Mouse (Mus musculus) embryonic fibroblast, embryonic 13.5 days (primary cell): Measurements from ENCODE around the gene Ddi1. TPM values are rescaled to one million over a fixed set of nuclear protein-coding genes. Genes with fewer than 3 reads are reported as not detected.

Experiments
- H3K27ac ChIP-seq: 2 replicates; pipeline ENCODE4 v1.5.1; 2012; ENCODE audit warnings: low read length, control low read depth, inconsistent platforms; ENCODE audit not compliant: insufficient read depth
- H3K4me1 ChIP-seq: 2 replicates; pipeline ENCODE4 v1.6.1; 2011; ENCODE audit warnings: low read length; ENCODE audit not compliant: control insufficient read depth, insufficient read depth
- H3K4me3 ChIP-seq: 2 replicates; pipeline ENCODE4 v1.5.1; 2011; ENCODE audit warnings: mild to moderate bottlenecking, control low read depth, low read length; ENCODE audit not compliant: insufficient read depth
- CTCF ChIP-seq: IDR thresholded peaks from 2 replicates; pipeline ENCODE4 v1.5.1; 2011; ENCODE audit warnings: mild to moderate bottlenecking, control low read depth, low read length, moderate library complexity, borderline replicate concordance; ENCODE audit not compliant: insufficient read depth
- POLR2A ChIP-seq: IDR thresholded peaks from 2 replicates; pipeline ENCODE4 v1.6.1; 2011; ENCODE audit warnings: low read depth, mild to moderate bottlenecking, control low read depth, low read length, moderate library complexity
- polyA plus RNA-seq: library from polyadenylated mRNA; stranded (reverse); fragments of >200 nt; gene quantifications from 2 replicates; pipeline ENCODE4 v1.2.4, GENCODE M21; 2011; ENCODE audit warnings: low read depth; ENCODE audit not compliant: missing spikeins, insufficient read length

The Ddi1 gene
- not detected in 2 replicates for polyA plus RNA-seq

DNA sequence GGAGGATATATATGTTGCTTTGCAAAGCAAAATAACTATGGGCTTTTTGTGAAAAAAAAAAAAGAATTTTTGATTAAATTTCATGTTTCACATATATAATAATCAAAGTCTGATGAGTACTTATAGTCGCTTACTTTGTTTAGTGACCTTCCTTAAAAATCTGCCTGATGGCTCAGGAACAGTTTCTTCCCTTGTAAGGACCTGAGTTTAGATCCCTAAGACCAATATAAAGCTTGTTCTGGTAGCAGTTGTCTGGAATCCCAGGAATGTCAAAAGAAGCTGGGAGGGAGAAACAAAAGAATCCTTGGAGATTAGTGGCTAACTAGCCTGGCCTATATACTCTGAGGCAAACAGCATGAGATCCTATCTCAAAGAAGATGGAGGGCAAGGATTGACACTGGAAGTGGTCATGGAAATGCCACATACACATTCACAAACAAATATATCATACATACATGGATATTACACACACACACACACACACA is at the start of gene Ddi1:
Gene Ddi1 (minus strand): TSS at position 51 of the 485 bp plus-strand sequence.
- H3K4me3 ChIP-seq: no peak within 1 kb of the TSS
- no peak within 1 kb of the TSS; the same call in 1 of the 2 replicates for H3K27ac ChIP-seq
- no peaks in the 10 kb centered on the region for H3K4me1 ChIP-seq
- no peak for TF ChIP-seq POLR2A
- TF ChIP-seq CTCF: no peak

- Histone ChIP-seq H3K27ac (no peak overlapping the region), H3K4me3 (no peak overlapping the region), H3K4me1 (no peaks in the 10 kb centered on the region)
- TF ChIP-seq POLR2A: no peak
- no peak for TF ChIP-seq CTCF
Observed at GRCm38 (mm10) chr9:6317114-6317513, 47.5 kb upstream of the Ddi1 start.

DNA sequence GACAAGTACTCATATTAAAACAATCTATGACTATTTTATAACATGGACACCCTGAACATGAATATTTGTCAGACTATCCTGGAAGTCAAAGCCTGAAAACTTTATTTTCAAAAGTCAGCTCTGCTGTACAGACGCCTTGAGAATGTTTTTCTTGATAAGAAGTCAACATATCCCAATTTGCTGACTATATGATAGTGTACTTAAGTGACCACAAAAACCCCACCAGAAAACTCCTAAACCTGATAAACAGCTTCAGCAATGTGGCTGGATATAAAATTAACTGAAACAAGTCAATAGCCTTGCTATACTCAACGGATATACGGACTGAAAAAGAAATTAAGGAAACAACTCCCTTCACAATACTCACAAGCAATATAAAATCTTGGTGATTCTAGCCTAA is 36.2 kb upstream of the Ddi1 start:
- Histone ChIP-seq H3K4me3 (no peak overlapping the region), H3K4me1 (no peaks in the 10 kb centered on the region), H3K27ac (no peak overlapping the region)
- no peak for TF ChIP-seq CTCF
- TF ChIP-seq POLR2A: no peak

DNA sequence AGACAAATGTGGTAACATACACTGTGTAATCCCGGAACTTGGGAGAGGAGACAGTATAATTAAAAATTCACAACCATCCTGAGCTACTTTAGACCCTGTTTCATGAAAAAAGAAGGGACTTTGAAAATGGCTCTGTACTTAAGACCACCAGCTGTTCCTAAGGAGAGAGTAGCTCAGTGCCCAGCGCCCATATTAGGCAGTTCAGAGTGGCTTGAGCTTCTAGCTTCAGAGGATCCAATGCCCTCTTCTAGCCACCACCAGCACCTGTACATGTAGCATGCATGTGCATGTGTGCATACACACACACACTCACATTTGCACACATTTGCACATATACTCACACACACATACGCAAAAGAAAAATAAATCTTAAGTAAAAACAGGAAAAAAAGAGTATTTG is 34.9 kb upstream of the Ddi1 start:
- H3K27ac ChIP-seq: no peak overlapping the region
- no peaks in the 10 kb centered on the region for H3K4me1 ChIP-seq
- TF ChIP-seq POLR2A: no peak
- TF ChIP-seq CTCF: no peak
- no peak overlapping the region for H3K4me3 ChIP-seq

DNA sequence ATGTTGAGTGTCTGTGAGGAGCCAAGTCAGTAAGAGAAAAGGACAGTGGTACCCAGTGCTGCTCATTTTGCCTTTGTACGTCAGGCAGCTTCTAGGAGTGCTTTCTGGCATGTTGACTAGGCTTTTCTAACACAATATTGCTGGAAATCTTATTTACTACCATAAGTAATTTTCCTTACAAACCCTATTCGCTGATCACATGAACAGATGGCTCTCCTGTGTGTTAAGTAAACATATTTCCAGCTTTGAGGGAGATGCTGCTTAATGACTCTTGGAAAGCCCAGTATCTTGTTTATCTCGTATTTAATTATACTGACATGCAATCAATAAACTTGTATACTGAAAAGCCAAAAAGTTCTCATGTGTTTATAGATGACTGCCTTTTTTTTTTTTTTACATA is 32.4 kb upstream of the Ddi1 start:
- no peak overlapping the region for H3K4me3 ChIP-seq
- H3K4me1 ChIP-seq: no peaks in the 10 kb centered on the region
- TF ChIP-seq POLR2A (no peak), CTCF (no peak)
- H3K27ac ChIP-seq: no peak overlapping the region

GRCm38 (mm10) chr9:6298547-6298946 is 28.9 kb upstream of the Ddi1 start:
- no peak for TF ChIP-seq CTCF
- no peak for TF ChIP-seq POLR2A
- Histone ChIP-seq H3K4me1 (no peaks in the 10 kb centered on the region), H3K27ac (no peak overlapping the region), H3K4me3 (no peak overlapping the region)

DNA sequence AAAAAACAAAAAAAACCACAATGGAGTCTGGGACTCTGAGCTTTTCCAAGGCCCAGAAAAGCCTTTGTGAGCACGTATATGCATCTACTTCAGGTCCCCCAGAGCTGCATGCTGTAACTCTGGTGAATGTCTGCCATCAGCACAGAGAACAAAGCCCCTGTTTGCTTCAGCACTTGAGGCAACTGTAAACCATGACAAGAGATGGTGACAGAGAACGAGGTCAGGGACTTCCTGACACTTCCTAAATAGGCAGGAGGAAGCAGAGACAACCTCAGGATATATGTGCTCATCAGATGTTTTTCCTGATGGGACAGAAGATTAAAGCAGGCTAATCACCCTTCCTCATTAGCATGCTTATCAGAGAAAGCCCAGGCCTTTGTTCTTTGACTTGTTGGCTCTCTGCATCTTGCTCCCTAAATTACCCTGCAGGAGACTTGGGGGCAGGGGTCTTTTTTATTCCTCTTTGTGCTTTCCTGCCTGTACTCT is 19.6 kb upstream of the Ddi1 start:
- Histone ChIP-seq H3K4me1 (no peaks in the 10 kb centered on the region), H3K27ac (no peak overlapping the region), H3K4me3 (no peak overlapping the region)
- TF ChIP-seq CTCF: no peak
- TF ChIP-seq POLR2A: no peak

DNA sequence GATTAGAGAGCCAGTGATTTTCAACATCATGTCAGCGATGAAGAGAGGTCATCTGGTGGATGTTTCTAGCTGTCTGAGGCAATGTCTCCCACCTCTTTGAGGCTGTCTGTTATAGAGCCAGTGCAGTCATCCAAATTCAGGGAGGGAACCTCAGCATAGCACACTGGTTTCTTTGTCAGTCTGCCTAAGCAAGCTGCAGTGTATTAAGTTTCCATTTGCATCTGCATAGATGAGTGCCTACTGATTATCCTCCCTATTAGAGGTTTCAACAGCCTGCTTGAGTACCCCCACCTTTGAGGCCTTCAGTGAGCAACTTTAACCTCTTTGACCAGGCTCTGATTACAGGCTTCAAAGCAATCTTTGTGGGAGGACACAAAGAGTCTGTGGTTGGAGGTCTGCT is 17.1 kb upstream of the Ddi1 start:
- TF ChIP-seq POLR2A (no peak), CTCF (no peak)
- no peaks in the 10 kb centered on the region for H3K4me1 ChIP-seq
- no peak overlapping the region for H3K4me3 ChIP-seq
- no peak overlapping the region for H3K27ac ChIP-seq

- Histone ChIP-seq H3K4me3 (no peak overlapping the region), H3K27ac (peak overlapping the region; percentile 62), H3K4me1 (peaks cover 4% of the 10 kb centered on the region; the same call in 1 of the 2 replicates)
- TF ChIP-seq CTCF (no peak), POLR2A (no peak)
Observed at GRCm38 (mm10) chr9:6277526-6277925, 7.9 kb upstream of the Ddi1 start.

GRCm38 (mm10) chr9:6276395-6276794 is 6.7 kb upstream of the Ddi1 start:
- H3K4me1 ChIP-seq: peaks cover 4% of the 10 kb centered on the region; the same call in 1 of the 2 replicates
- TF ChIP-seq CTCF: no peak
- TF ChIP-seq POLR2A: no peak
- no peak overlapping the region for H3K27ac ChIP-seq
- no peak overlapping the region for H3K4me3 ChIP-seq
